In genomic region chr1:167689262-167690137, GRCm38 (mm10) we compare ENCODE assay signal across 9 mouse cellular contexts. TPM values are rescaled to one million over a fixed set of nuclear protein-coding genes. Genes with fewer than 3 reads are reported as not detected.
DNase-seq lines count a peak whose midpoint lies in the region; ATAC-seq and TF ChIP-seq lines count a peak whose summit lies in the region.
"Had no signal": no experiment of that assay in that cellular context is flagged by ENCODE, and none has a peak within 500 bp of the region (broad histone marks: within the 10 kb centered on the region; RNA-seq: fewer than 3 reads in every experiment).

No protein-coding gene starts in this region.

- WGBS in kidney, adult 2 months: 4% methylated on average over 36 of the region's 36 CpGs
- WGBS in embryonic facial prominence, embryonic 12.5 days: under 1% methylated on average over 36 of the region's 36 CpGs
- 2% methylated on average over 36 of the region's 36 CpGs for WGBS in intestine, embryonic 15.5 days
- 2% methylated on average over 36 of the region's 36 CpGs for WGBS in neural tube, embryonic 12.5 days

- peak overlapping the region; percentile 84 for H3K4me2 ChIP-seq in embryonic facial prominence, embryonic 12.5 days (replicated peaks)
- peak overlapping the region; percentile 96 for H3K4me2 ChIP-seq in intestine, embryonic 15.5 days (replicated peaks)
- H3K4me2 ChIP-seq in neural tube, embryonic 12.5 days (replicated peaks): peak overlapping the region; percentile 86

- DNase-seq in kidney, adult 2 months: no peak
- no peak for DNase-seq in kidney, adult 8-10 months
- no peak for DNase-seq in Muller cell, postnatal 12 days (ENCODE audit: inconsistent ontology term)
- no peak for DNase-seq in urinary bladder, postnatal 36 days (ENCODE audit: low spot score in 2 of 2)
- DNase-seq in cerebellum, adult 18-20 months: no peak
- DNase-seq: lung, adult 2 months had no signal

- 0 out of 2 replicates have a peak, but pooled peaks cover 3% of the 10 kb centered on the region for H3K4me1 ChIP-seq in kidney, adult 2 months (ENCODE audit: control insufficient read depth, insufficient read depth, low read length)
- peaks cover 15% of the 10 kb centered on the region for H3K4me1 ChIP-seq in embryonic facial prominence, embryonic 12.5 days
- peaks cover 25% of the 10 kb centered on the region for H3K4me1 ChIP-seq in intestine, embryonic 15.5 days (replicated peaks)
- H3K4me1 ChIP-seq in neural tube, embryonic 12.5 days: peaks cover 24% of the 10 kb centered on the region

- TF ChIP-seq CTCF in kidney, adult 2 months (conservative IDR thresholded peaks at IDR 0.05; ENCODE audit: insufficient read depth, insufficient read length, low read depth, low read length): no peak

- H3K27me3 ChIP-seq in kidney, adult 2 months (replicated peaks; ENCODE audit: control insufficient read depth, insufficient read depth, low read length): peaks cover 9% of the 10 kb centered on the region
- H3K27me3 ChIP-seq in embryonic facial prominence, embryonic 12.5 days: peaks cover 75% of the 10 kb centered on the region
- peaks cover 69% of the 10 kb centered on the region for H3K27me3 ChIP-seq in intestine, embryonic 15.5 days (replicated peaks)
- H3K27me3 ChIP-seq in neural tube, embryonic 12.5 days (replicated peaks): peaks cover 84% of the 10 kb centered on the region

- ATAC-seq in embryonic facial prominence, embryonic 12.5 days (ENCODE audit: insufficient number of reproducible peaks, insufficient read depth, low FRiP score, low TSS enrichment): peak; percentile 73; the same call in 1 of the 2 replicates
- peak; percentile 28 for ATAC-seq in intestine, embryonic 15.5 days
- ATAC-seq in neural tube, embryonic 12.5 days (ENCODE audit: low FRiP score, low read depth): peak; percentile 49

- no peak overlapping the region for H3K9ac ChIP-seq in embryonic facial prominence, embryonic 12.5 days
- peak overlapping the region; percentile 40; the same call in 1 of the 2 replicates for H3K9ac ChIP-seq in intestine, embryonic 15.5 days
- H3K9ac ChIP-seq in neural tube, embryonic 12.5 days: no peak overlapping the region

- peak overlapping the region; percentile 28; the same call in 1 of the 2 replicates for H3K4me3 ChIP-seq in kidney, adult 2 months (ENCODE audit: insufficient read depth, low read depth, low read length)
- H3K4me3 ChIP-seq in embryonic facial prominence, embryonic 12.5 days: peak overlapping the region; percentile 48
- H3K4me3 ChIP-seq in intestine, embryonic 15.5 days (replicated peaks): peak overlapping the region; percentile 52
- H3K4me3 ChIP-seq in neural tube, embryonic 12.5 days: peak overlapping the region; percentile 43

- no peaks in the 10 kb centered on the region for H3K36me3 ChIP-seq in kidney, adult 2 months (ENCODE audit: control insufficient read depth, insufficient read depth, low read length)
- H3K36me3 ChIP-seq in embryonic facial prominence, embryonic 12.5 days: no peaks in the 10 kb centered on the region
- H3K36me3 ChIP-seq in intestine, embryonic 15.5 days: no peaks in the 10 kb centered on the region
- H3K36me3 ChIP-seq in neural tube, embryonic 12.5 days: no peaks in the 10 kb centered on the region

- TF ChIP-seq POLR2A in kidney, adult 2 months (IDR thresholded peaks at IDR 0.05; ENCODE audit: low read depth, low read length): no peak

- H3K27ac ChIP-seq in kidney, adult 2 months (ENCODE audit: insufficient read depth, low read depth, low read length): no peak overlapping the region
- no peak overlapping the region for H3K27ac ChIP-seq in embryonic facial prominence, embryonic 12.5 days
- H3K27ac ChIP-seq in intestine, embryonic 15.5 days: no peak overlapping the region
- H3K27ac ChIP-seq in neural tube, embryonic 12.5 days: no peak overlapping the region

- H3K9me3 ChIP-seq in embryonic facial prominence, embryonic 12.5 days: no peaks in the 10 kb centered on the region
- H3K9me3 ChIP-seq in intestine, embryonic 15.5 days: no peaks in the 10 kb centered on the region
- peaks cover 3% of the 10 kb centered on the region for H3K9me3 ChIP-seq in neural tube, embryonic 12.5 days

RNA-seq across cellular contexts. Expression of gene Lmx1a, which starts 0.5 kb away (rescaled TPM):
- polyA plus RNA-seq in kidney, adult 2 months (2012; rRNA removed): 0.02 and 0.07 TPM in 2 replicates
- 1.8 and 4.4 TPM in 2 replicates for polyA plus RNA-seq in embryonic facial prominence, embryonic 12.5 days (2016; fragmentation: Nextera tagmentation; extraction: Ambion mirVana)
- polyA plus RNA-seq in intestine, embryonic 15.5 days (2015; fragmentation: Nextera tagmentation; extraction: Ambion mirVana): 0.42 and 0.44 TPM in 2 replicates
- 2.1 and 2.3 TPM in 2 replicates for polyA plus RNA-seq in neural tube, embryonic 12.5 days (2016; fragmentation: Nextera tagmentation; extraction: Ambion mirVana)
- polyA plus RNA-seq: lung, adult 2 months had no signal
